Mouse (Mus musculus) bone marrow macrophage, adult 2 months (primary cell): Measurements from ENCODE around the gene Gfpt1. TPM values are rescaled to one million over a fixed set of nuclear protein-coding genes. Genes with fewer than 3 reads are reported as not detected.

Experiments used
- H3K27ac ChIP-seq: 2 replicates; pipeline ENCODE4 v1.5.1; 2012; ENCODE audit warnings: low read depth, low read length; ENCODE audit not compliant: insufficient read depth
- H3K4me1 ChIP-seq: 2 replicates; pipeline ENCODE4 v1.6.1; 2012; ENCODE audit warnings: low read length; ENCODE audit not compliant: control insufficient read depth, insufficient read depth
- H3K4me3 ChIP-seq: 2 replicates; pipeline ENCODE4 v1.5.1; 2012; ENCODE audit warnings: mild to moderate bottlenecking, low read length, moderate library complexity; ENCODE audit not compliant: insufficient read depth
- CTCF ChIP-seq: IDR thresholded peaks from 2 replicates; pipeline ENCODE4 v1.5.1; 2012; ENCODE audit warnings: low read depth, mild to moderate bottlenecking, low read length, moderate library complexity
- POLR2A ChIP-seq: IDR thresholded peaks from 2 replicates; pipeline ENCODE4 v1.6.1; 2012; ENCODE audit warnings: mild to moderate bottlenecking, low read depth, low read length, borderline replicate concordance
- polyA plus RNA-seq: library from polyadenylated mRNA; stranded (reverse); fragments of >200 nt; gene quantifications from 2 replicates; pipeline ENCODE4 v1.2.4, GENCODE M21; 2012; ENCODE audit not compliant: missing spikeins, insufficient read depth, insufficient read length

Gfpt1 gene
- polyA plus RNA-seq, 1 experiment = 14.6 TPM

DNA sequence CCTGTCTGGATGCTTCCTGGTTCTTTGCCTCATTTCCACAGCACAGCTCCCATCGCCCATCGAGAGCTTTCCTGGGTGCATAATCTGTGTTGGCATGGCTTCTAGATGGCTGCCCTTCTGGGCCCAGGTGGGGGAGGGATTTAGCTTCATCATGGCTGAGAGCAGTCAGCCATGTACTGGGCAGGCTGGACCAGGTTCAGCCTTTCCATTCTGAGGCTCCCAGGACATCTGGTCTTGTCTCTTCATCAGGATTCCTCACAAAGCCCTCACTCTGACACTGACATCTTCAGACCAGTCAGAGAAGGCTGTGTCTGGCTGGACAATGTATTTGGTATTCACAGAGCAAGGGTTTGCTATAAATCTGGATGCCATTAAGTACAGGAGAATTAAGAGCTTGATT, 73.3 kb downstream of the Gfpt1 start:
- no peaks in the 10 kb centered on the region for H3K4me1 ChIP-seq
- TF ChIP-seq POLR2A (no peak), CTCF (no peak)
- no peak overlapping the region for H3K4me3 ChIP-seq
- H3K27ac ChIP-seq = no peak overlapping the region

DNA sequence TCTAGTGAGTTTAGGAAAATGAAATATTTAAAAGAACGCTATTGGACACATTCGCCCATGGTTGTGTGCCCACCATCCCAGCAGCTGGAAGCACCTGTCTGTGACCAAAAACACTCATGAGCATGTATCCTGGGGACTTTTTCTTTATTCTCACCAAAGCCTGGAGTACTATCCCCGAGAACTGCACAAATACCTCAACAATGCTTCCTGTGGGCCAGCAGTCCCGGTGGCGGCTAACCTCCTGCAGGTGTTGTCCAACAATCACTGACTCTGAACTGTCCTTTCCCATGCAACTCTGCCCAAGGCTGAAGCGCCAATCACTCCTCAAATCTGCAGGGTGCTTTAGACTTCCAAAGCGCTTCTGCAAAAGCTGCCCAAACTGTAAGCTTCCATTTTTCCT, 74.0 kb downstream of the Gfpt1 start:
- Histone ChIP-seq H3K4me1 (no peaks in the 10 kb centered on the region), H3K27ac (no peak overlapping the region), H3K4me3 (no peak overlapping the region)
- no peak for TF ChIP-seq POLR2A
- TF ChIP-seq CTCF = no peak

DNA sequence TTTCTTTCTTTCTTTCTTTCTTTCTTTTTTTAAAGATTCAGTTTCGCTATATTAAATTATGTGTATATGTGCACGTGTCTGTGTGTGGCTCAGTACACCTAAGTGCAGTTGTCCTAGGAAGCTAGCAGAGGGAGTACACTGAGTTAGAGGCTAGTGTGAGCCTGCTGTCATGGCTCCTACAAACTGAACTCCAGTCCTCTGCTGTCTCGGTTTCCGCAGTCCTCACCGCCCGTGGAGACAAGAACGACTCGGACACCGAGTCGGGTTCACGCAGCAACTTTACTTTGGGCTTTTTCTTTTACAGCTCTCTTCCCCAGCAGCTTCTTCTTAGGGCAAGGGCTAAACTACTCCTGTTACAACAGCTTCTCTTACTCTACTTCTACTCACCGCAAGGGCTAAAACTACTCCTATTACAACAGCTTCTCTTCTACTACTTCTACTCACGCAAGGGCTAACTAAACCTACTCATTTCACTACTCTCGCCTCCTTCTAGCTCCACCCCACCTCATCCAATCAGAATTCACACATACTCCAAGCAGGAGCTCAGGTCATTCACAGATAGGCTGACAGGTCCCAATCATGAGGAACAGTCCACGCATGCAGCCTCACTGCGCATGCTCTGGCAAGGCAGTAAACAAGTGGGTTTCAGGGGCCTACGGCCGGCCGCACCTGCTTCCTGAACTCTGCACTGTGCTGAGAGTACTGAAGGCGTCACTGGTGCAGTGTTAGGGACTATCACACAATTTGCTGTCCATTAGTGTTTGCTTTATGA, 76.6 kb downstream of the Gfpt1 start:
- no peak overlapping the region for H3K27ac ChIP-seq
- H3K4me3 ChIP-seq = no peak overlapping the region
- TF ChIP-seq POLR2A (no peak), CTCF (no peak)
- no peaks in the 10 kb centered on the region for H3K4me1 ChIP-seq

DNA sequence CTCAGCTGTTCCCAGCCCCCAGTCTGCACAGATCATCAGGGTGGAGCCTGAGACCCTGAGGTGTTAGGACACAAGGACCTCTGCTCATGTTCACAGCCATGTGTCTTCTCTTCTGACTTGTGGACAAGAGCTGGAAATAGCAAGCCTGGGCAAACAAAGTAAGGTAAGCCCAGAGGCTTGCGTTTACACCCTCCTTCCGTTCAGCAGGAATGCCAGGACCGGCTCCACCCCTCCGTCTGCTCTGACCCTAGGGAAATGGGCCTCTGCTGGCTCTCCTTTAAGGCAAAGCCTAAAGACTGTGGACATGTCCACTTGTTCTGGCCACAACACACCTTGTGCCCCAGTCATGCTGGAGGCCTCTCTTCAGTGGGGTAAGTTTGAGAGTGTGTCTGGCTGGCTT, 77.3 kb downstream of the Gfpt1 start:
- H3K4me1 ChIP-seq = no peaks in the 10 kb centered on the region
- H3K27ac ChIP-seq = no peak overlapping the region
- TF ChIP-seq CTCF (no peak), POLR2A (no peak)
- no peak overlapping the region for H3K4me3 ChIP-seq

DNA sequence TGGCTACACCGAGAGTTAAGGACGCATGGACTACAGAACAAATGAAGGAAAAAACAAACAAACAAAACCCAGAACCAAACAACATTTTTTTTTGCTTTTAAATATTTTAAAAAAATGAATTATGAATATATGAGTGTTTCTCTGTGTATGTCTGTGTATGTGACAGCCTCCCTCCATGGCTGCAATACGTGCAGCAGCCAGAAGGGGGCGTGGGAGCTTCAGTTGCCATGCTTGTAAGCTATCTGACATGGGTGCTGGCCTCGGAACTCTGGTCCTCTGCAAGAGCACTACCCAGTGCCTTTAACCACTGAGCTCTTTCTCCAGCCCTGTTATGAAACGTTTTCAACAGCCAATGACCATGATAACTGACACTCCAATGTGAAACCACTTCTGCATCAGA, 78.0 kb downstream of the Gfpt1 start:
- H3K4me3 ChIP-seq = no peak overlapping the region

DNA sequence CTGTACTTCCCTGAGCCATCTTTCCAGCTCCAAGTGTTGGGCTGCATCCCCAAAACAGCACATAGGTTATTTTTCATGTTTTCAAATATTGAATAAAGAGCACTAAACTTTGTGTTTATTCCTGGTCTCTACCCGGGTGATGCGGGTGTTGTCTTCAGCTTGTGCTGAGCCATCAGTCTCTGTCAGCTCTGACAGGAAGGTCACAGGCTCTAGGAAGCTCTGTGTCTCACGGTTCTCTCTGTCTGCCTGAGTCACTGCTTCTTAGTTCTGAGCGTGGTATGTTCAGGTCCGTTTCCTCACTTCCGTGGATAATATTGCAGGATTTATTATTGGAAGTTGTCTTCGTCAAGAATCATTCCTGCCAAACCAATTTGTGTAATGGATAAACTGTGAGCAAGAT, 79.3 kb downstream of the Gfpt1 start:
- TF ChIP-seq POLR2A (no peak), CTCF (no peak)

More for the DNA sequence above, 78.0 kb downstream of the Gfpt1 start:
- Histone ChIP-seq H3K27ac (no peak overlapping the region), H3K4me1 (no peaks in the 10 kb centered on the region)
- TF ChIP-seq CTCF = 0 out of 2 replicates have a peak, but pooled peaks have one; percentile 21
- TF ChIP-seq POLR2A = no peak

DNA sequence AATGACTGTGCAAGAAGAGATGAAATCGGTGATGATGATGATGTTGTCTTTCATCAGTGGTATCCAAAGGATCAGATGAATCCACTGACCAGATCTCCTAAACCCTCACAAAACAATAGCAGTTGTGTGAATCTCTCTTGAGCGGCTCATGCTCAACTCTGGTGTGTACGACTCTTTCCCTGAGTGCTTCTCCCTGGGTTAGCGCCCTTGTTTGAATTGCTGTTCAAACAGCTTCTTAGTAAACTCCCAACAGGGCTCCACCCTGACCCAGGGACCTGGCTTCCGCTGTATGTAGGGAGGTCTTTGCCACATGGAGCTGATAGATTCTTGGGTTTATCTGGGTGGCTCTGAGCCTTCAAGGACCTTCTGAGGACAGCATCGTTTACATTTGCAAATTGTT, 80.8 kb downstream of the Gfpt1 start:
- no peak for TF ChIP-seq POLR2A
- no peak for TF ChIP-seq CTCF
- H3K4me3 ChIP-seq = no peak overlapping the region
- peaks cover 8% of the 10 kb centered on the region for H3K4me1 ChIP-seq
- H3K27ac ChIP-seq = no peak overlapping the region

More for the DNA sequence above, 79.3 kb downstream of the Gfpt1 start:
- H3K4me3 ChIP-seq = no peak overlapping the region
- H3K27ac ChIP-seq = no peak overlapping the region
- H3K4me1 ChIP-seq = peaks cover under 1% of the 10 kb centered on the region; the same call in 1 of the 2 replicates

DNA sequence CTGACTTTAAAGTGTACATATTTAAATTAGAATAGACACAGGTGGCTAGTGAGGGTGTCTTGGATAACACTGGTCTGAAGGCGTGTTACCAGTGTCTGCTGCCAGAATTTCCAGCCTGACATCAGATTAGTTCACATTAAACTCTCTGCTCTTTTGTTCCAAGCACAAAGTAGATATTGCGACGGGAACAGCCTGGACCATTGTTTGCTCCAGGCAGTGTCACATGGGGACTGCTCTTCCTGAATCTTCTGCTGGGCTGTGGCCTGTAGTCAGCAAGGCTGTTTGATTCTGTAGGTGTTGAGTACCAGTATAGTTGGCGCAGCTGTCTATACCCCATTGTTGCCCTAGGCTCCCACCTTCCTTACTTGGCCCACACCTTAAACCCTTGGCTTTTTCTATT, 81.3 kb downstream of the Gfpt1 start:
- Histone ChIP-seq H3K4me1 (peaks cover 8% of the 10 kb centered on the region), H3K4me3 (no peak overlapping the region)
- no peak for TF ChIP-seq CTCF
- TF ChIP-seq POLR2A = no peak

DNA sequence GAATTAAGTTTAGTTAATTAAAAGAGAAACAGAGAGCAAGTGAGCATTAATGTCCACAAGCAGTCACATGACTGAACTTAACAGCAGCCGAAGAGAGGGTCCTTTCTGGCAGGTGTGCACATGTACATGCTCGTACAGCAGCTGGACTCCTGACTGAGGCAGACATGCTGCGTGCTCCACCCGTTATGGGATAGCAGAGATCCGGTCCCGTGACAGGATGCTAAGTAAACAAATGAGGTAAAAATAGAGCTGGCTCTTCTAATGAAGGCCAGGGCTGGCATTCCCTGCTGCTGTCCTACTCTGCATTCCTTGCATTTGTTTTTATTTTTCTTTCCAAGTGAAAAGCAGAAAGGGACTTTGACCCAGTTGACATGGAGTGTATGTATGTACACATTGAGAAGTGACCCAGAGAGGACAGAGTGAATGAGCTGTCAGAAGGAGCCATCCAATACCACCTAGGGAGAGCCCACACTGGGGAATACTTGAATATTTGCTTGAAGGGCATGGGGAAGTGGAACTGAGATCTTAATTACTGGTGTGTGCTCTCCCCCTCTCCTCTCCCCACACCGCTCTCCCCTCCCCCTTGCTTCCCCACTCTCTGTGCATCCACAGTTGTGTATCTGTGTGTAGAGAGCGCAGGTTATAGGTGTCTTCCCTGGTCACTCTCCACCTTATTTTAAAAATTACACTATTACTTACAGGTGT, 84.6 kb downstream of the Gfpt1 start:
- H3K4me3 ChIP-seq = no peak overlapping the region
- no peak for TF ChIP-seq POLR2A
- TF ChIP-seq CTCF = no peak
- peaks cover 10% of the 10 kb centered on the region for H3K4me1 ChIP-seq
- no peak overlapping the region for H3K27ac ChIP-seq

More for the DNA sequence above, 81.3 kb downstream of the Gfpt1 start:
- H3K27ac ChIP-seq = no peak overlapping the region

DNA sequence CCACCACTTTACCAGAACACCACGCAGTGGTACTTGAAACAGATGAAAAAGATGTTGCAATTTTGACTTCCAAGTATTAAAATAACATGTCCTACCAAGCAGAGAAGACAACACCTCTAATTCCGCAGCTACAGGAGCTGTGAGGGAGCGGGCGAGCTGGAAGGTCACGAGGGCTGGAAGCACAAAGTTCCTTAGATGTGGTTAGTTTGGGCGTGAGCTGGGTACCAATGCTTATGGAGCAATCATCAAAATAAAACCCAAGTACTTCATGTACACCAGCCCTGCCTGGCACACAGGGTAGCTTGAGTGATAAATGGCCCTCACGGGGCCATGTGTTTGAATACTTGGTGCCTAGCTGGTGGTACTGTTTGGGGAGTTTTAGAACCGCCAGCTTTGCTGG, 87.2 kb downstream of the Gfpt1 start:
- TF ChIP-seq CTCF (no peak), POLR2A (no peak)
- H3K4me1 ChIP-seq = peaks cover 10% of the 10 kb centered on the region
- no peak overlapping the region for H3K27ac ChIP-seq
- H3K4me3 ChIP-seq = no peak overlapping the region

DNA sequence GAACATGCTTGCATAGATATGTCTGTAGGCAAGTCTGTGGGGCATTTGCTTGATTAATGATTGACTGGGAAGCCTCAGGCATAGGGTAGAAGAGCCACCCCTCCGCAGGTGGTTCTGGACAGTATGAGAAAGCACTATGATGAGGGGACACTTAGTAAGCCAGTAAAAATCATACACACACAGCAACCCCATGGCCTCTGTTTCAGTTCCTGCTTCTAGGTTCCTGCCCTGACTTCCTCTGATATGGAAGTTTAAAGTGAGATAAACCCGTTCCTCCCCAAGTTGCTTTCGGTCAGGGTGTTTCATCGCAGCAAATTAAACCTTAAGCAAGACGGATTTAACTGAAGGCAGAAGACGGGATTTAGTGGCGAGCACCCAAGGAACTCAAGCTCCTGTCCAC, 88.0 kb downstream of the Gfpt1 start:
- H3K4me3 ChIP-seq = no peak overlapping the region
- no peak overlapping the region for H3K27ac ChIP-seq
- H3K4me1 ChIP-seq = peaks cover 10% of the 10 kb centered on the region
- no peak for TF ChIP-seq CTCF
- TF ChIP-seq POLR2A = no peak
